Mouse (Mus musculus) adrenal gland, adult 18-20 months (tissue): ENCODE measurements around the gene Pomgnt2. TPM values are rescaled to one million over a fixed set of nuclear protein-coding genes. Genes with fewer than 3 reads are reported as not detected.

Source experiments
- DNase-seq, 2 experiments: peaks; one replicate each; pipeline ENCODE4 v3.0.0; 2021 to 2022; ENCODE audit warnings: low spot score in 2 of 2
- total RNA-seq, 2 experiments: library from RNA; stranded (reverse); gene quantifications; 1 replicate in 1 of 2; 2 replicates in 1 of 2; pipeline ENCODE4 v1.2.3; 2021

Pomgnt2 gene
- total RNA-seq, 2 experiments from 2014 or later: 19.2 to 19.7 TPM

DNA sequence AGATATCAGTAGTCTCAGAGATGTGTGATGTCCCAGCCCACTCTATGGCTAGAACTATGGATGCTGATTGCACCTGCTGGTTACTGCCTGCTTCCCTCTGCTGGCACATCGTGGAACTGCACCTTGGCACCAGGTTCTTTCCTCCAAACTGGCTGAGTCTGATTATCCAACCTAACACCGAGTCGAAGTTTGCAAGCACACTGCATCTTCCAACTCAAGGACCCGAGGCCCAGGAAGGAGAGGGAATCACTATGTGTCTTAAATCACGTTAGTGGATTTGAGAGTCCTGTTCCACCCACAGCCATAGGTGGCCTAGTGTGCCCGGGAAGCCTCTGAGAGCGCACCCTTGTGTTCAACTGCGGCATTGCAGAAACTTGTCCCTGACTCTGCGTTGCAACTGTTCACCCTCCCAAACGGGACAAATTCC, 17.3 kb upstream of the Pomgnt2 start:
- DNase-seq: peak; percentile 77 to 86

- DNase-seq: no peak
Measured at GRCm38 (mm10) chr9:122013629-122014028, 16.7 kb upstream of the Pomgnt2 start.

DNA sequence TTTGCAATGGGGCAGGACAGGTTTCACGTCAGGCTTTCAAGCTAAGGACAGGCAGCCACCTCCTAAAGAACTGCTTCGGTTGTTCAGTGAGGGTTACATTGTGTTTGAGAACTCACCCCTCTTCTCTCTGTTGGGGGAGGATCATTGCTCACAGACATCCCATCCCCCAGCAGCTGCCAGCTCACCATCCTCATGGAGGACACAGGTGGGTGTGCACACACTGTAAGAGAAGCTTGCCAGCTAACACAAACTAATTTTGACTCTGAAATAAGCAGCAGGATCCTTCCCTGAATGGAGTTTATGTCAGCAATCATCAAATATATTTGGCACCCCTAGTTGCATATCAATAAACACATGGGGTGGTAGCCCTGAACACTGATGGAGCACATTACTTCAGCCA, 15.9 kb upstream of the Pomgnt2 start:
- DNase-seq: no peak

GRCm38 (mm10) chr9:122010751-122011150, 13.8 kb upstream of the Pomgnt2 start:
- DNase-seq: no peak

DNA sequence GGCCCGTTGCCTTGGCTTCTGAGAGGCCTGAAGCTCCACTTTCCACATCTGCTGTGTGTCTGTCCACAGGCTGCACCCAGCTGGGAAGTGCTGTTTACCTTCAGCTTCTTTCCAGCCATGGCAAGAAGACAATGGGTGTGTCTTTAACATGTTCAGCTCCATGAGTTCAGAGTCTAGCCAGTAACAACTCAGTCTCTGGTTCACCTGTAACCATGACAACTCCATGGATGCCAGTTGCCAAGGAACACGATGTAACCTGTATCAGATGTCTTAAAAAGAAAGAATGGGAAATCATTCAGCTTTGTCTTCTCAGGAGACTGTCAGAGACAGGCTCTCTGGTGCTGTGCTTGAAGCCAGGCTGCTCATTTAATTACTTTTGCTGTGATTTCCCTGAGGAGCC, 12.0 kb upstream of the Pomgnt2 start:
- no peak for DNase-seq

DNA sequence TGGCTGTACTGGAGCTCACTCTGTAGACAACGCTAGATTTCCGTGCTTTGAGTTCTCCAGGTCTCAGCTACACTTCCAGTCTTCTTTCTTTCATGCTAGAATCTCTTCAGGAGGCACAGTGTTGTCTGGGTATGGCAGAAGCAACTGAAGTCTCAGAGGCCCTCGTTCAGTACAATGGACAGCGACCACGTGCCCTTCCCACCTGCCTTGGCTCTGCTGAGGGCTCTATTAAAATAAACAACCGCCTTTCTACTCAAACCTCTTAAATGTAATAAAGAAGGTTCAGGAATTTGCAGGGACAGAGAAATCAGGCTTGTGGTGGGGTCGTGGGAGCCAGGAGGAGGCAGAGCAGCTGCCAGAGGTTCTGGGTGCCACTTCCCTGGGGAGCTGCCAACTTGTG, 9.7 kb upstream of the Pomgnt2 start:
- no peak for DNase-seq

- DNase-seq: no peak
Measured at GRCm38 (mm10) chr9:122006175-122006574, 9.3 kb upstream of the Pomgnt2 start.

GRCm38 (mm10) chr9:121997978-121998377, 1.1 kb upstream of the Pomgnt2 start:
- DNase-seq: no peak

GRCm38 (mm10) chr9:121995508-121996131, 1.3 kb downstream of the Pomgnt2 start:
- DNase-seq: peak; percentile 79 to 82

DNA sequence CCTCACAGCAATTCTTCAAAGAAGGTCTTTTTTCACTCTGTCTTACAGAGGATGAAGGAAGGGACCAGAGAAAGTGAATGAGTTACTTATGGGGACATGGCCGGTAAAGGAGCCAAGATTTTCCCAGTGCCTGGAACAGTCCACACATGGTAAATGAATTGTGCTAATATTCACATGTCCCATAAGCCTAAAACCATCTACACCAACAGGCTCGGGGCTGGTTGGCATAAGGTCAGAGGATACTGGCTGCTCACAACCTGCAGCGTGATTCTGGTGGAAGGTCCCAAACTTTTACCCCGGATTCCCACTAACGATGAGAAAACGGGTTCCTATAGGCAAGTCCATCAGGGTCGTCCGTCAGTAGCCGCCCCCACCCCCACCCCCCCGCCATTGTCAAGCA, 1.8 kb downstream of the Pomgnt2 start:
- no peak for DNase-seq

GRCm38 (mm10) chr9:121993047-121993446, 3.9 kb downstream of the Pomgnt2 start:
- no peak for DNase-seq

DNA sequence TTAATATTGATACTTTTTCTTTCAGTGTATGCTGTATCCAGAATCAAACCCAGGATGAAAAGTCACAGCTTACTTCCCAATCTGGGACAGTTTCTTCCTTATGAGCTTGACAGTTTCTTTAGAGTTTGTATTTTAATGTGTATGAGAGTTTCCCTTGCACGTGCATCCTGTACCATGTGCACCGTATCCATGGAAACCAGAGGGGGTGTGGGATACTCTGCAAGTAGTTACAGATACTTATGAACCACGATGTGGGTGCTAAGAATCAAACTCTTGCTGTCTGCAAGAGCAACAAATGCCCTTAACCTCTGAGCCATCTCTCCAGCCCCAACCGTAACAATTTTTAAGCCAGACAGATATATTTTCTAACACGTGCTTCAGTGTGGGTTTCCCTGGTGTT, 5.9 kb downstream of the Pomgnt2 start:
- DNase-seq: no peak

DNA sequence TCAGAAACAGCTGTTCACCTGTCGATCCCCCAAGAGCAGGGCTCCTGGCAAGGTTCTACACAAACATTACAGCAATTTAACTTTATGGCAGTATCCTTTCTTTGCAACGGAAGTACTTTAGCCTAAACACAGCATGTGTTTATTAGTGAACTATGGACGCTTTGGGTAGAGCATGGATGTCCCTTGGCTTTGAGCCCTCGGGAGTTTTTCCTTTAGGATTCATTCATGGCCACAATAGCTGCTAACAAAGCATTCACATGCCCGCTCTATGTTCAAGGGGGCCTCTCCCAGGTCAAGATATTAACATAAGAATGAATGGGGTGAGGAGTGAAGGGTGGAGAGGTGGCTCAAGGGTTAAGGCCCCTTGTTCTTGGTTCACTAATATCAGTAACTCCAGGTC, 7.4 kb downstream of the Pomgnt2 start:
- DNase-seq: no peak

- no peak for DNase-seq
Measured at GRCm38 (mm10) chr9:121988910-121989309, 8.0 kb downstream of the Pomgnt2 start.

DNA sequence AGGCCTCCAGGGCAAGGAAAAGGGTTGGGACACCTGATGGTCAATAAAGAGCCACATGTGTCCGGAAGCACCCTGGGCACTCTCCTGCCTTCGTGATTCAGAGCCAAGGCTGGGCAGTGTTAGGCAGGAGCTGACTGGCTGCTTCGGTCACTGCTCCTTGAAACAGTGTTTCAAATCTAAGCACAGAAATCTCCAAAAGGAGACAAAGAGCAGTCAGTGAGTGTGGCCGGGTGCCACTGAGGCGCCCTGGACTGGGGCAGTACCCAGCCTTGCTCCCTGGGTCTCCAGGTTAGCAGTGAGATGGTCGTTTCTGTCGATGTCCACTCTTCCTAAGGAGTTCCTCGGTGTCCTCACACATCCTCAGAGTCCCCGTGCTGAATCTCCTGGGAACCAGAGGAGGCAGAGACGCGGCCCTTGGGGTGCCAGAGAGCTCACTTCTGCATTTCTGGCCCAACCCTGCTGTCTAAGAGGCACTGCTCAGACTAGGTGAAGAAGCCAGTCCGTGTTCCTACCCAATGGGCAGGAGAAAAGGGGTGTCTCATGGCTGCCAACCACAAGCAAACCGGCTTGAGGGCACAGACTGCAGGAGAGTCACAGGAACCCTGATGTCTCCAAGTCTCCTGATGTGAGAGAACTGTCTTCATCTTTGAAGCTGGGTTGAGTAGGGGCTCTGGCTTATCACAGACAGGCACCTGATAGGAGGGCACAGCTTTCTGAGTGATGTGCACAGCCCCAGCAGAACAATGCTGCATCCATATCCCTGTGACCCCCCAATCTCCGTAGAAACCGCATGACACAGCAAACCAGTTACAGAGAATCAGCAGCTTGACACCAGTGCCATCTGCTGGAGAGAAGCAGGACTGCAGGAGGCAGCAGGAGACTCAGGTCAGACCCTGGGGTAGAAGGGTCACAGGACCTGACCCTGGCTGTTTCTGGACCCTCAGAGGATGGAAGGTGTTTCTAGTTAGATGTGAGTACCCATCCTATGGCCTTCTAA, 12.1 kb downstream of the Pomgnt2 start:
- peak; percentile 71 to 78 for DNase-seq

- peak; percentile 76 to 77 for DNase-seq
Measured at GRCm38 (mm10) chr9:121983504-121983903, 13.4 kb downstream of the Pomgnt2 start.

DNA sequence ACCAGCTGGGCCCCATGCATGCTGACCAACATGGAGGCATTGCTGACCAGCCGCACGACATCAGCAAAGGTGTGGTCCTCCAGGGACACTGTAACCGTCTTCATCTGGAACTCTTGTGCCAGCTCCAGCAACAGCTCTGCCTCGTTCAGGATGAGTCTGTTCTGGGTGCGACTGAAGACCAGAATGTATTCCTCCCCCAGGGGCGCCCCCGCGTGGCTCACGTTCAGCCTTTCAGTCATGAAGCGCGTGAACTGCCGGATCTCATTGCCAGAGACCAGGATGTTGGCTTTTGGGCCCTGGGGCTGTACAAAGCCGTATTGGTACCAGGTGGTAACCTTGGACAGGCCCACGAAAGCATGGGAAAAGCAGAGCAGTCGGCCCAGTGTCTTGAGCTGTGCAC, 14.2 kb downstream of the Pomgnt2 start:
- no peak for DNase-seq

DNA sequence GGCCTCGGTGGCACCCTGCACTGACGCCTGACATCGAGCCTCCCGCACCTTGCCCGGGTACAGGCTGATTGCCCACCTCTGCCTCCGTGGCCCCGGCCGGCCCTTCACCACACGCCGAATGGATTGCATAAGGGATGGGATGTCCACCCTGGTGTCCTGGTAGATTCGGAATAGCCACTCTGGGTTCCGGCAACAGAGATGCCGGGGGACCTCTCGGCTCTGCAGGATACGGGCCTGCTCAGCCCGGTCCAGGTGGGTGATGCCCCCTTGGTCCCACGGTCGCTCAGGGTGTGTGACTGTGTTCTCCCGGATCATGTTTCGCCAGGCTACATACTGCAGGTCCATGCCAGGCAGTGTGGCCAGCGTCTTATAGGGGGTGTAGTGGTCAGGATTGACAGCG, 14.7 kb downstream of the Pomgnt2 start:
- no peak for DNase-seq

DNA sequence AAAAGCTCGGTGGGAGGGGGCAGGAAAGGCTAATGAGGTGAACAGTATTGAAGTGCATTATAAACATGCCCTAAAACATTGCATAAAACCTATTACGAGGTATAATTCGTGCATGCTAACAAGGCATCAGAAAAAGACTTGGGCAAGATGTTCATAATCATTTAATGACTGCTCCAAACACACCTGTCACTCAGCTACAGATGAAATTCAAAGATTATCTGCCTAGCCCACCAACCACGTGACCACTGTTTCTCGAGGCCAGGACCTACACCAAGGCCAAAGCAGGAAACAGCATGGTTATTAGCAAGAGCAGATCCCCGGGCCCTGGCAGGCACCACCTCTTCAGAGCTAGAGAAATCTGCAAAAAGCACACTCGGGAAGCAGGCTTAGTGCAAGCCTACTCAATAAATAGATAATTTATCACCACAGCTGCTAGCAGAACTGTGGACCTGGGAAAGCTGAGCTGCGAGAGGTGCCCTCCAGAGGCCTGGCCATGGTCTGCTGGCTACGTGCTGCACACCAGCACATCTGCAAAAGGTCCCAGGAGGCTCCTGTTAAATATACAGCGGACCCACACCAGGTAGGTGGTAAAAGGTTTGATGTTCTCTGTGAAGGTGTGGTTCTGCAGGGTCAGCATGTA, 15.3 kb downstream of the Pomgnt2 start:
- DNase-seq: no peak

- DNase-seq: no peak
Measured at GRCm38 (mm10) chr9:121981046-121981445, 15.9 kb downstream of the Pomgnt2 start.

GRCm38 (mm10) chr9:121975321-121975720, 21.6 kb downstream of the Pomgnt2 start:
- DNase-seq: no peak
